Mouse (Mus musculus) cortical plate, adult 2 months (tissue): ENCODE measurements at regions not wholly inside any gene's neighbourhood (a gene's known extent, or its start where the extent isn't known, plus 50 kb on each side); places are given as distances from the start of the nearest gene placed in this dataset.

Experiments
- H3K27ac ChIP-seq: fragments of 200-500 bp; 2 replicates; pipeline ENCODE4 v1.5.1; 2012; ENCODE audit warnings: low read length, control low read depth, inconsistent platforms; ENCODE audit not compliant: insufficient read depth
- H3K4me1 ChIP-seq: fragments of 200-500 bp; 2 replicates; pipeline ENCODE4 v1.6.1; 2011; ENCODE audit warnings: low read length; ENCODE audit not compliant: control insufficient read depth, insufficient read depth
- H3K4me3 ChIP-seq: fragments of 200-500 bp; 2 replicates; pipeline ENCODE4 v1.5.1; 2011; ENCODE audit warnings: mild to moderate bottlenecking, low read length, control low read depth; ENCODE audit not compliant: insufficient read depth
- CTCF ChIP-seq: fragments of 200-500 bp; IDR thresholded peaks from 2 replicates; pipeline ENCODE4 v1.5.1; 2011; ENCODE audit warnings: mild to moderate bottlenecking, control low read depth, low read length; ENCODE audit not compliant: insufficient read depth; ENCODE audit errors: extremely low read depth
- POLR2A ChIP-seq: fragments of 200-500 bp; IDR thresholded peaks from 2 replicates; pipeline ENCODE4 v1.6.1; 2011; ENCODE audit warnings: mild to moderate bottlenecking, low read length, control low read depth; ENCODE audit not compliant: insufficient read depth; ENCODE audit errors: extremely low read depth

DNA sequence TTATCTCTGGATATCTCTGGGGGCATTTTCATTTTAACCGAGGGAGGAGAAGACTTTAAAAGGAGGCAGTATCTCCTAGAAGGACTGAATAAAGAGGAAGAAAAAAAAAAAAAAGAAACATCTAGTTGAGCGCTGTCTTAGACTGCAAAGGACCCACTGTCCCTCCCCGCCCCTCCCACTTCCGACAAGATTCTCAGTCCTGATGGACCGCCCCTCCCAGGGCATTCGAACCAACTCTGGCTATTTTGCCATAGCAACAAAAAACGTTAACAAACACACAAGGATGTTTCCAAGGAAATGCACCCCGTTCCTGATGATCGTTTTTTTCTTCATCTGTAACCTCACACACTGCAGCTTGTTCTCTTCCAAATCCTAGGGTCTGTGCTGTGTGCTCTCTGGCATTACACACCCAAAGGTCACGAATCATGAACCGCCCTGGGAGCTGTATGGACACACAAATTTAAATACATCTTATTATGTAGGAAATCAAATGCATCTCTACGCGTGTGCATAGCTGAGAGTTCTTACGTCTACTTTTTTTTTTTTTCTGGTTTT lies 75.8 kb downstream of the Rnd3 start:
- Histone ChIP-seq H3K4me3 (no peak overlapping the region), H3K27ac (no peak overlapping the region), H3K4me1 (no peaks in the 10 kb centered on the region)
- no peak for TF ChIP-seq CTCF

DNA sequence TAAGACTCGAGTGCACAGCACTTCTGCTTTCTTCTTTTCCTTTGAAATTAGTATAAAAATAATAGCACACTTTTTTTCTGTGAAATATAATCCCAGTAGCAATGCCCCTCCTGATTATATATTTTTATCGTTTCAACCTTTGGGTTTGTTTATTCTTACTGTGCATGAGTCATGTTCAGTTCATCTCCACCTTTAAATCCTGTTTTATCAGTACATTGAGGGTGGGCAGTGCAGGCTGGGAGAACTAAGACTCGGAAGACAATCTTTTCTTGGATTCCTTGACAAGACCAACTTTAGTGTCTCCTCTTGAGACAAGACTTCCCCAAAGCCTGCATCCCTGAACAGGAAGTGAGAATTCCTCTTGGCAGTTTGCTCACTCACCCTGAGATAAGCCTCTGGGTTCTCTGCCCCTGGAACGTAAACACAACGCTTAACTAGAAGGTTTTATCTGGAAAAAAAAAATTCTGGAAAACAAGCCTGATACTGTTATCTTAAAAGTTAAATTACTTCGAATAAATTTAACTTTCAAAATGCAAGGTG lies 76.5 kb downstream of the Rnd3 start:
- TF ChIP-seq POLR2A = no peak
- TF ChIP-seq CTCF = no peak
- Histone ChIP-seq H3K4me3 (no peak overlapping the region), H3K27ac (no peak overlapping the region), H3K4me1 (no peaks in the 10 kb centered on the region)

DNA sequence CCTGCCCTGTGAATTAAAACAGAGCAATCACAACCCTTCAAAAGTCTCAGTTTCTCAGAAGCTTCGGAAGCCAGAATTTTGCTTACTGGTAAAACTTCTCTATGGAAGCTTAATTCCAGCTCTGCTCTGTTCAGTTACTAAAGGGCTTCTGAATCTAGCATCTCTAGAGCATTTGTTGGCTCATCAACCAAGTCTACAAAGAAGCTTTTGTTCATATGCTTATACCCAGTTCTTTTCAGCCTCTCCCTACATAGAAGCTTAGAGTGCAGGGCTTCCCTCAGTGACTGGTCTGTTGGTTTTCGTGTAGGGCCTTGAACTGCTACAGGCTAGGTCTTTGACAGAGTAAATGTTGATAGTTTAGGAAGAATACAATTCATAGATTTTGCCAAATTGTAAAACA lies 78.0 kb downstream of the Rnd3 start:
- Histone ChIP-seq H3K4me3 (no peak overlapping the region), H3K4me1 (no peaks in the 10 kb centered on the region), H3K27ac (no peak overlapping the region)
- no peak for TF ChIP-seq POLR2A
- TF ChIP-seq CTCF = no peak

DNA sequence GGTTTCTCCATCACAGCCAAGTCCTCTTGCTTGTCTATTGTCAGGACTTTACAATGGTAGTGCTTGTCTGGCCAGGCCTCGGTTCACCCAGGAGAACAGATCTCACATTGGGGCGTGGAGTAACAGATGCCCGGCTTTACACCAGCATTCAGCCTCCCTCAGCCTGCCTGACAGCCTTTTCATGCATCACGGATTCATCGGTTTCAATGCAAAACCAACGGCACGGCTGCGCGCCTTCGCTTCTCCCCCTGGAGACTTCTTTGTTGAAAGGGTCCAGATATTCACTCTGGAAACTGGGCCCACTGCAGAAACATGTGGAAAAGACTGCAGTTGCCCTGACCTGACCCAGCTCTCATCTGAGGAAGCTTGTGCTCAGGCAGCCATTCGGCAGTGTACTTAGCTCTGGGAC lies 82.5 kb downstream of the Rnd3 start:
- Histone ChIP-seq H3K4me3 (no peak overlapping the region), H3K27ac (no peak overlapping the region), H3K4me1 (no peaks in the 10 kb centered on the region)
- TF ChIP-seq POLR2A (no peak), CTCF (no peak)

DNA sequence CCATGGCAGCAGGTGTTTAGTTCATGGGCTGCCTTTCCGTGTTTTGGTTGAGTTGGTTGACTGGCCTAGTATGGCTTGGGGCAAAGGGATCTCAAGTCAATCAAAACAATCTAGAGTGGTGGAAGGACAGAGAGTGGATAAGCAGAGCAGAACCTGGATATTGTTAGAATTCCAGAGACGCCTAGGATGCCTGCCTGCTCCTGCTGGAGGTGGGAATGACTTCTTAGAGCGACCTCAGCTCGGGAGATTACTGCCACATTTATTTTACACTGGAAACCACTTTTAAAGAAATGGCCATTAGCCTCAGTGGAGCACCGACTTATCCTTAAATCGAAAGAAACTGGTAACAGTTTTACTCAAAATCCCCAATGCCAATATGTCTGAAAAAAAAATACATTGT lies 83.1 kb downstream of the Rnd3 start:
- TF ChIP-seq CTCF = no peak
- TF ChIP-seq POLR2A = no peak
- Histone ChIP-seq H3K4me1 (no peaks in the 10 kb centered on the region), H3K4me3 (no peak overlapping the region), H3K27ac (no peak overlapping the region)

DNA sequence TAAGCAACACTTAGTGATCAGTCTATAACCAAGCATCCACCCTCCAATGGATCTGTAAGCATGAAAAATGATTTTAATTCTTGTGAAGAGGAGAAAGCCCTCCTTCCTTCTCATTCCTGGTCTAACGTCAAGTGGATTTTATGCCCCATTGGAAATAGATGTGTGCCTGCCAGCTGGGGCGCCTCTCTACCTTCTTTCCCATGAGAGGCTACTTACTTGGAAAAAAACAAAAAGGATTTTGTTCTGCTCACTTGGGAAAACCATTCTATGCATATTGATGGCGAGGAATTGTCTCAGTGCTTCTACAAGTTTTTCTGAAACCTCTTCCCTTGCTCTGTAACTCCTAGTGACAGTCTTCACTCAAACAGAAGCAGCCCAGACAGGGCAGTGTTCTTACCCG lies 84.1 kb downstream of the Rnd3 start:
- TF ChIP-seq CTCF = no peak
- TF ChIP-seq POLR2A = no peak
- Histone ChIP-seq H3K4me1 (no peaks in the 10 kb centered on the region), H3K4me3 (no peak overlapping the region), H3K27ac (no peak overlapping the region)

DNA sequence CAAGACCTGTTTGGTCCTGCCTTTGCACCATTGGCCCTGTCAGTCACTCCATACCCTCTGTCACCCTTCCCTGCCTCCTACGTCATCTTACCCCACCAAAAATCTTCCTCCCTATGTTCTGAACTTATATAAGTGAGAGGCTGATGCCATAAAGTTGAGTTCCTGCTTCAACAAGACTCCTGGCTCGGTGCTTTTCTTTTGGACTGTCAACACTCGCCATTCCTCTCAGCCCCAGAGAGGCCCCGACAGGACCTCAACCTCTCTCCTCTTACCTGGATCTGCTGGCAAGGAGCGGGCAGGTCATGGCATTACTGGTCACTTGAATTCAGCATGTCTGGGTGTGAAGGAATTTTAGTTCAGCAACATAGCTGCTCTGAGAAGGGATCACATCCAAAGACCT lies 86.9 kb downstream of the Rnd3 start:
- Histone ChIP-seq H3K4me1 (no peaks in the 10 kb centered on the region), H3K27ac (no peak overlapping the region), H3K4me3 (no peak overlapping the region)
- TF ChIP-seq CTCF = no peak
- no peak for TF ChIP-seq POLR2A

DNA sequence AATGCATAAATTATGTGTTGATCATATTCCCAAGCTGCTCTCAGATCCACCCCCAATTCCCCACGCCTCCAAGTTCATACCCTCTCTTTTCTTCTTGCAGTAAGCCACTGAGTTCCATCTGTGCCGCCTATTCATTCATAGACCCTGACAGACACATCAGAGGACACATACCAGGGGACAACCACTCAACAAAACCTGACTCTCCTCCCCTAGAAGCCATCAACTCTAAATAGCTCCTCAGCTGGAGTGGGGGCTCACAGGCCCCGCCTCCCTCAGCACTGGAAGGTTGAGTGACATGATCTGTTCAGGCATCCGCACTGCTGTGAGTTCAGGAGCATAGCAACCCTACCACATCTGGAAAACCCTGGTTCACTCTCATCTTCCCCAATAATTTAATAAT lies 90.8 kb downstream of the Rnd3 start:
- TF ChIP-seq CTCF (no peak), POLR2A (no peak)
- Histone ChIP-seq H3K4me3 (no peak overlapping the region), H3K4me1 (no peaks in the 10 kb centered on the region)

DNA sequence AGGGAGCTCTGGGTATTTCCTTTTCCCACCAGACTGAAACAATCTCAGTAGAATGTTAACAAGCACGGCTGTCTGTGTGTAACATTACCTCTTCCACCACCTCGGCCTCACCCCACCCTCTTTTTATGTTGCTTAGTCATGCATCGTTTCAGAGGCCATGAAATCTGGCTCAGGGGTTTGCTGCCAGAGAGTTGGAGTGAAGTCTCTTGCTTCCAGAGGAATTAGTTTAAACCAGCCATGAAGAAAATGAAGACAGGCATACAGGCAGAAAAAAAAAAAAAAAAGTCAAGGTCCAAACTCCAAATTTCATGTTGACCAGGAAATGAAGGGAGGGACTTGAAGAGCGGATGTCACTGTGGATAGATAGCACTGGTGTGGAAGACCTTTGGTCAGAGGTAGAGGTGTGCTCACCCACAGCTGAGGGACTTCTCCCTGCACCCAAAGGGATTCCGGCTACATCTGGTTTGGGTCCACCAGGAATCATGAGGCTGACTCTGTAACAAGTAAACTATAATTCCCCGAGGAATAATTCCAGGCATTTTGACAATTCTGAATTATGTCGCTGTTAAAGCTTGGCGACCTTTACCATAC lies 92.7 kb downstream of the Rnd3 start:
- Histone ChIP-seq H3K4me3 (no peak overlapping the region), H3K27ac (no peak overlapping the region)
- TF ChIP-seq CTCF (no peak), POLR2A (no peak)

More for the DNA sequence above, 90.8 kb downstream of the Rnd3 start:
- no peak overlapping the region for H3K27ac ChIP-seq

DNA sequence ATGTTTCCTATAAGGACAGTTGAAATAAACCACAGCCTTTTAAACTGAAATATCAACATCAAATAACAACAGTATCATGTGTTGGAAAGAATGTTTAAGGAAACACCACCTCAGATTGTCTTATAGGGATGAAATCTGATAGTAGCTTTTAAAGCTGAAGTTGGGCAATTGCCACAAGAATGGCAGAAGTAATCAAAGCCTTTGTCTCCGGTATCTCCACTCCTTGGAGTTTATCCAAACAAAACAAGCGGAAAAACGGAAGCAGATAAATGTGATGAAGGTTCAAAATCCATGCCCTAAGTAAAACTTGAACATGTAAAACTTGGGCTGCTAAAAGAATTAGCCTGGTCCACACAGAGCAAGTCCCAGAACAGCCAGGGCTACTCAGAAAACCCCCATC lies 93.6 kb downstream of the Rnd3 start:
- H3K27ac ChIP-seq = no peak overlapping the region
- no peak for TF ChIP-seq POLR2A
- no peak for TF ChIP-seq CTCF

More for the DNA sequence above, 92.7 kb downstream of the Rnd3 start:
- no peaks in the 10 kb centered on the region for H3K4me1 ChIP-seq

More for the DNA sequence above, 93.6 kb downstream of the Rnd3 start:
- Histone ChIP-seq H3K4me1 (no peaks in the 10 kb centered on the region), H3K4me3 (no peak overlapping the region)
